Mouse (Mus musculus) embryonic facial prominence, embryonic 13.5 days (tissue): ENCODE data around the gene Dusp7. TPM values are rescaled to one million over a fixed set of nuclear protein-coding genes. Genes with fewer than 3 reads are reported as not detected.

ENCODE experiments used
- ATAC-seq: fragments of 200-750 bp; cut with Nextera tagmentation; 2 replicates; pipeline ENCODE4 v1.8.0; 2017; ENCODE audit warnings: low read depth; ENCODE audit not compliant: insufficient number of reproducible peaks, insufficient read depth, low FRiP score, low TSS enrichment
- H3K27ac ChIP-seq: fragments of 300-500 bp; sonication (generic); 2 replicates; pipeline ENCODE4 v1.5.1; 2015; ENCODE audit warnings: moderate library complexity, mild to moderate bottlenecking, inconsistent platforms
- H3K27me3 ChIP-seq: fragments of 300-500 bp; sonication (generic); 2 replicates; pipeline ENCODE4 v1.6.1; 2015; ENCODE audit warnings: mild to moderate bottlenecking, inconsistent platforms
- H3K36me3 ChIP-seq: fragments of 300-500 bp; sonication (generic); 2 replicates; pipeline ENCODE4 v1.6.1; 2015; ENCODE audit warnings: mild to moderate bottlenecking, inconsistent platforms
- H3K4me1 ChIP-seq: fragments of 300-500 bp; sonication (generic); 2 replicates; pipeline ENCODE4 v1.6.1; 2015; ENCODE audit warnings: inconsistent platforms
- H3K4me2 ChIP-seq: fragments of 300-500 bp; sonication (generic); 2 replicates; pipeline ENCODE4 v1.6.1; 2015; ENCODE audit warnings: moderate library complexity, mild to moderate bottlenecking, inconsistent platforms
- H3K4me3 ChIP-seq: fragments of 300-500 bp; sonication (generic); 2 replicates; pipeline ENCODE4 v1.5.1; 2015; ENCODE audit warnings: mild to moderate bottlenecking, inconsistent platforms
- H3K9ac ChIP-seq: fragments of 300-500 bp; sonication (generic); 2 replicates; pipeline ENCODE4 v1.6.1; 2015; ENCODE audit warnings: mild to moderate bottlenecking, inconsistent platforms
- H3K9me3 ChIP-seq: fragments of 300-500 bp; sonication (generic); 2 replicates; pipeline ENCODE4 v1.6.1; 2016; ENCODE audit warnings: inconsistent platforms
- WGBS: fragments of 180-500 bp; shearing (Covaris S2); methylation state at CpG from one replicate; pipeline ENCODE4 v1.1.7; 2015; ENCODE audit warnings: mixed read lengths; 5-methylcytosine and 5-hydroxymethylcytosine counted together
- polyA plus RNA-seq: library from polyadenylated mRNA; unstranded; fragments of >200 nt; fragmentation: Nextera tagmentation; extraction: Ambion mirVana; gene quantifications from 2 replicates; pipeline ENCODE4 v1.2.1, GENCODE M21; 2015

Gene Dusp7
- polyA plus RNA-seq, 1 experiment from 2014 or later, result 40.6 TPM

GRCm38 (mm10) chr9:106339173-106339558 is 29.3 kb upstream of the Dusp7 start:
- Histone ChIP-seq H3K27me3 (no peaks in the 10 kb centered on the region), H3K4me3 (no peak overlapping the region), H3K4me2 (peak overlapping the region; percentile 32), H3K4me1 (peaks cover 81% of the 10 kb centered on the region), H3K9me3 (no peaks in the 10 kb centered on the region), H3K9ac (peak overlapping the region; percentile 44), H3K27ac (peak overlapping the region; percentile 98), H3K36me3 (no peaks in the 10 kb centered on the region)
- 31% methylated on average over 6 of the region's 6 CpGs for WGBS
- peak; percentile 27; the same call in 1 of the 2 replicates for ATAC-seq

DNA sequence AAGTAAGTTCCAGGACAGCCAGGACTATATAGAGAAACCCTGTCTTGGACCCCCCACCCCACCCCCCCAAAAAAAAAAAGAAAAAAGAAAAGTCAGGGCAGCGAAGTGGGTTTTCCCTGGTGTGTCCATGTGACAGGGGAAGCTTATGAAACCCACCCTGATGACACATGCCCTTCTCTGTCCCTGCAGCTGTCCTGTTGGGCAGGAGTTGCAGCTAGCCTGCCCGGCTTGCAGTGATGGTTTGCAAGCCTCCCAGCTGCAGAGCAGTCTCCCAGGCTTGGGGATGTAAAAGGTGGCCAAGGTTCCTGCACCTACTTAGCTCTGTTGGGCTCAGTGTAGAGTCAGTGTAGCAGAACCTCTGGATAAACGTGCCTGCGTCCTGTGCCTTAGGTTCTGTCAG is 28.7 kb upstream of the Dusp7 start:
- 65% methylated on average over 4 of the region's 4 CpGs for WGBS
- no peaks in the 10 kb centered on the region for H3K27me3 ChIP-seq
- no peak for ATAC-seq
- no peaks in the 10 kb centered on the region for H3K36me3 ChIP-seq
- H3K4me1 ChIP-seq, result peaks cover 86% of the 10 kb centered on the region
- no peak overlapping the region for H3K4me3 ChIP-seq
- peak overlapping the region; percentile 44; the same call in 1 of the 2 replicates for H3K9ac ChIP-seq
- H3K27ac ChIP-seq, result peak overlapping the region; percentile 98
- H3K4me2 ChIP-seq, result 0 out of 2 replicates have a peak overlapping the region, but pooled peaks have one; percentile 35
- no peaks in the 10 kb centered on the region for H3K9me3 ChIP-seq

GRCm38 (mm10) chr9:106340501-106341312 is 27.7 kb upstream of the Dusp7 start:
- Histone ChIP-seq H3K4me1 (peaks cover 95% of the 10 kb centered on the region), H3K27ac (peak overlapping the region; percentile 98), H3K27me3 (no peaks in the 10 kb centered on the region), H3K9ac (peak overlapping the region; percentile 57; the same call in 1 of the 2 replicates), H3K4me2 (peak overlapping the region; percentile 35), H3K4me3 (no peak overlapping the region), H3K9me3 (no peaks in the 10 kb centered on the region), H3K36me3 (no peaks in the 10 kb centered on the region)
- 13% methylated on average over 13 of the region's 13 CpGs for WGBS
- no peak for ATAC-seq

DNA sequence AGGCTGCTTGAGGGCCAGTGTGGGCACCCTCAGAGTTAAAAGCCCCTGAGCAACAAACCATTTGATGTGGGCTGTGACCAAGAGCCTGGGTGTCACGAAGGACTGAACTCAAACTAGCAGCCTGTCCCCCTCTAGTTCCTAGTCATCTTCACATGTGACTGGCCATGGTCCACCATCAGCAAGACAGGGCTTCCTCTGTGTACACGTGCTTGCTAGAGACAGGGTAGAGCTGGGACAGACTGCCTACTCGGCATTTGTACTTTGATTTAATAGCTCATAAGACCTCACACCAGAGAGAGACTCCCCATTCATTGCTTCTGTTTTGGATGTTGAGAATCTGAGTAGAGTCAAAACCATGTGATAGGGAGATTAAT is 27.1 kb upstream of the Dusp7 start:
- H3K9ac ChIP-seq, result peak overlapping the region; percentile 57; the same call in 1 of the 2 replicates
- no peaks in the 10 kb centered on the region for H3K36me3 ChIP-seq
- peak overlapping the region; percentile 98 for H3K27ac ChIP-seq
- WGBS, result 21% methylated on average over 3 of the region's 3 CpGs
- peak overlapping the region; percentile 35 for H3K4me2 ChIP-seq
- no peak overlapping the region for H3K4me3 ChIP-seq
- H3K9me3 ChIP-seq, result no peaks in the 10 kb centered on the region
- no peaks in the 10 kb centered on the region for H3K27me3 ChIP-seq
- ATAC-seq, result no peak
- H3K4me1 ChIP-seq, result peaks cover 95% of the 10 kb centered on the region

GRCm38 (mm10) chr9:106342573-106342972 is 25.9 kb upstream of the Dusp7 start:
- H3K4me3 ChIP-seq, result no peak overlapping the region
- peaks cover 86% of the 10 kb centered on the region for H3K4me1 ChIP-seq
- no peaks in the 10 kb centered on the region for H3K36me3 ChIP-seq
- no peak overlapping the region for H3K4me2 ChIP-seq
- ATAC-seq, result no peak
- peak overlapping the region; percentile 44 for H3K9ac ChIP-seq
- 91% methylated on average over 9 of the region's 9 CpGs for WGBS
- H3K27me3 ChIP-seq, result no peaks in the 10 kb centered on the region
- H3K27ac ChIP-seq, result peak overlapping the region; percentile 98
- H3K9me3 ChIP-seq, result no peaks in the 10 kb centered on the region

- Histone ChIP-seq H3K9me3 (no peaks in the 10 kb centered on the region), H3K4me2 (peak overlapping the region; percentile 16; the same call in 1 of the 2 replicates), H3K27me3 (no peaks in the 10 kb centered on the region), H3K4me3 (0 out of 2 replicates have a peak overlapping the region, but pooled peaks have one; percentile 6), H3K9ac (peak overlapping the region; percentile 55), H3K27ac (peak overlapping the region; percentile 85), H3K36me3 (no peaks in the 10 kb centered on the region), H3K4me1 (peaks cover 86% of the 10 kb centered on the region)
- ATAC-seq, result no peak
- WGBS, result 22% methylated on average over 6 of the region's 6 CpGs
Measured at GRCm38 (mm10) chr9:106345167-106345566, 23.3 kb upstream of the Dusp7 start.

GRCm38 (mm10) chr9:106345630-106346029 is 22.8 kb upstream of the Dusp7 start:
- Histone ChIP-seq H3K36me3 (no peaks in the 10 kb centered on the region), H3K4me3 (no peak overlapping the region), H3K4me1 (peaks cover 86% of the 10 kb centered on the region), H3K9me3 (no peaks in the 10 kb centered on the region), H3K27ac (peak overlapping the region; percentile 85), H3K27me3 (no peaks in the 10 kb centered on the region), H3K9ac (peak overlapping the region; percentile 55), H3K4me2 (peak overlapping the region; percentile 16; the same call in 1 of the 2 replicates)
- ATAC-seq, result no peak
- WGBS, result 21% methylated on average over 6 of the region's 6 CpGs

DNA sequence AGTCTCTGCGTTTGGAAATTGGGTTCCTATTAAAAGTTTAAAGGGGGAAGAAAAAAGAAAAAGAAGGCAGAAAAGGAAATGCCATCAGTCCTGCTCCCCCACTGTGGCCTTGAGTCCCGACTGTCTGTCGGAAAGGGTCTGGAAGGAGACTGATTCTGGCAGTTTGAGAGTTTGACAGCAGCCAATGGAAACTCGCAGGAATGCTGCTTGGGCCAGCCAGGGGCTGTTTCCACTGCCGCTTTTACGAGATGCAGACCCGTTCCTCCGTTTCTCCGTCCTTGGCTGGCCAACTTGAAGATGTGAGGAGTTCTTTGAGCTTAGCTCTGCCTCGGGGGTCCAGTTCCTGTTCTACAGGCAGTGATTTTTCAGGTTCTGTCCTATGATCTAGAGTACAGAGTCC is 20.2 kb upstream of the Dusp7 start:
- Histone ChIP-seq H3K27me3 (no peaks in the 10 kb centered on the region), H3K9ac (0 out of 2 replicates have a peak overlapping the region, but pooled peaks have one; percentile 17), H3K4me2 (no peak overlapping the region), H3K9me3 (no peaks in the 10 kb centered on the region), H3K4me1 (peaks cover 86% of the 10 kb centered on the region), H3K27ac (peak overlapping the region; percentile 98), H3K36me3 (no peaks in the 10 kb centered on the region), H3K4me3 (no peak overlapping the region)
- no peak for ATAC-seq
- 20% methylated on average over 10 of the region's 10 CpGs for WGBS

DNA sequence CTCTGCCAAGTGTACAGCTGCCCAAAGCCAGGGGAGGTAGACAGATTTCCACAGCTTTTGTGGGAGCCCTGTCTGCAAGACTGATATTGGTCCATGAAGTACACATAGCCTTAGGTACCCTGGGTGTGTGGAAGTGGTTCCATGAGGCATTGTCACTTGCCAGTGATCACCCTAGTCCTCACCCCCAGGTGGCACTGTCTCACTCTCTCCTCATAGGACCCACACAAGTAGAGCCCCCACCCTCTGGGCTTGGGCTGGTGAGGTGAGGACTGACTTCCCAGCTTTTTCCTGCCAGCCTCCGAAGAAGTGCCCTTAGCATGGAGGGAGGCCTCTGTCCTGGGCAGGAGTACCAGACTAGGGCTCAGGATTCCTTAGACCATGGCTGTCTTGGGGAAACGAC is 19.4 kb upstream of the Dusp7 start:
- Histone ChIP-seq H3K4me1 (peaks cover 90% of the 10 kb centered on the region), H3K9me3 (no peaks in the 10 kb centered on the region), H3K4me2 (no peak overlapping the region), H3K9ac (no peak overlapping the region), H3K36me3 (no peaks in the 10 kb centered on the region), H3K27ac (peak overlapping the region; percentile 98), H3K27me3 (no peaks in the 10 kb centered on the region), H3K4me3 (no peak overlapping the region)
- ATAC-seq, result no peak
- 48% methylated on average over 2 of the region's 2 CpGs for WGBS

DNA sequence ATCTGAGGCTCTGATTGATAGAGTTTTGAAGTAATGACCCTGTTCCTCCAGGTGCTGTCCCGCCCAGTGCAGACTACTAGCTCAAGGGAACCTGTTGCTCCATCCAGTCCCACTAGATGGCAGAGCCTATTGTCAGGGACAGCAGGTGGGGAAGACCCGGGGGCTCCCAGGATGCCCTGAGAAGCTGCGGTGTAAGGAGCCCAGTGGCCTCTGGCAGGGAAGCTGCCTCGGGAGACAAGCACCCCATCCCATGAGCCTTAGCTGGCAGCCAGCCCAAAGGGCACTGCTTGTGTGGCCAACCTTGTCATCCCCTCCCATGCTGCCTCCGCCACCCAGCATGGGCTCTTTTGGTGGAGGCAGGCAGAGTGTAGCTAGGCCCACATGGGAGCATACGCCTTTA is 17.3 kb upstream of the Dusp7 start:
- Histone ChIP-seq H3K9ac (no peak overlapping the region), H3K4me2 (no peak overlapping the region), H3K36me3 (no peaks in the 10 kb centered on the region), H3K27ac (peak overlapping the region; percentile 98), H3K9me3 (no peaks in the 10 kb centered on the region), H3K4me1 (peaks cover 91% of the 10 kb centered on the region), H3K27me3 (no peaks in the 10 kb centered on the region), H3K4me3 (no peak overlapping the region)
- 67% methylated on average over 6 of the region's 6 CpGs for WGBS
- no peak for ATAC-seq

DNA sequence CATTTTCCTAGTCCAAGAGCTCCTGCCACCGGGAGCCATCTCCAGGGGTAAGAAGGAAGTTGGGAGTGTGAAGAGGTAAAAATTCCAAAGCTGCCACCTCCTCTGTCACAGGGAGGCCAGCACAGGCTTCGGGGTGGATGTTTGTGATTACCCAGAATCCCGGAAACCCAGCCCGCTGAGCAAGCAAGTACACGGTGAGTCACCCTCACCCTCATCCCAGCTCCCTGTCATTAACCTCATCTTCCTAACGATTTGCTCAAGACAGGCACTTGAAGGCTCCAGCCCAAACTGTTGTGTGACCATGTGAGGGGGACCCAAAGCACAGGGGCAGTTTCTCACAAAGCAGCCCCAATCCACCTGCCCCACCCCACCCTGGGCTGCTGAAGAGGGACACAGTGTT is 14.7 kb upstream of the Dusp7 start:
- WGBS, result 34% methylated on average over 6 of the region's 6 CpGs
- H3K36me3 ChIP-seq, result no peaks in the 10 kb centered on the region
- ATAC-seq, result no peak
- no peak overlapping the region for H3K4me3 ChIP-seq
- H3K4me2 ChIP-seq, result no peak overlapping the region
- no peak overlapping the region for H3K9ac ChIP-seq
- no peaks in the 10 kb centered on the region for H3K9me3 ChIP-seq
- H3K27me3 ChIP-seq, result no peaks in the 10 kb centered on the region
- peak overlapping the region; percentile 98 for H3K27ac ChIP-seq
- H3K4me1 ChIP-seq, result peaks cover 100% of the 10 kb centered on the region

GRCm38 (mm10) chr9:106354810-106355209 is 13.6 kb upstream of the Dusp7 start:
- peak overlapping the region; percentile 98 for H3K27ac ChIP-seq
- 71% methylated on average over 6 of the region's 6 CpGs for WGBS
- H3K9ac ChIP-seq, result no peak overlapping the region
- H3K27me3 ChIP-seq, result no peaks in the 10 kb centered on the region
- no peak overlapping the region for H3K4me3 ChIP-seq
- H3K4me1 ChIP-seq, result peaks cover 100% of the 10 kb centered on the region
- no peaks in the 10 kb centered on the region for H3K9me3 ChIP-seq
- no peak for ATAC-seq
- no peaks in the 10 kb centered on the region for H3K36me3 ChIP-seq
- no peak overlapping the region for H3K4me2 ChIP-seq
